Mouse (Mus musculus) lung, postnatal 0 days (tissue): ENCODE measurements around the gene Lpp.

Source experiments
- CTCF ChIP-seq: IDR thresholded peaks from 2 replicates; pipeline ENCODE4 v1.5.1; 2016; ENCODE audit warnings: antibody characterized with exemption, mild to moderate bottlenecking
- EP300 ChIP-seq: IDR thresholded peaks from 2 replicates; pipeline ENCODE4 v1.6.1; 2016; ENCODE audit warnings: antibody characterized with exemption, mild to moderate bottlenecking, control low read depth

DNA sequence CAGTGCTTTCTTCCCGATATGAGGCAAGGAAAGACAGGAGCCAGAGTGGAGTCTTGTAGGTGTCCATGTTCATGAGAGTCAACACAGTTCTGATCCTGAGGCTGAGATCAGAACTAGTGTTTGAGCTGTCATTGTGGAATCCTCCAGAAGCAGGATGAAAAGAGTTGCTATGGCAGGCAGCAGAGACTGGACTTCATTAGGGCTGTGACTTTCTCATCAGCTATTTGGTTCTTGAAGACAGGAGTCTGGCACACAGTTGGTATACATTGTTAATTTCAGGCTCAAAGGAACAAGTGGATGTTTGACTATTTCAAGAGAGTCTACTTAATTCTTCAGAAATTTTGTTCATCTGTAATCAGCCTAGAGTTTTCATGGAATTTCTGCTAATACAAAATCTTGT, 235.5 kb downstream of the Lpp start:
- no peak for TF ChIP-seq CTCF
- no peak for TF ChIP-seq EP300
